Mouse (Mus musculus) spleen, adult 10 weeks (tissue): ENCODE data around the gene Prrx1. TPM values are rescaled to one million over a fixed set of nuclear protein-coding genes. Genes with fewer than 3 reads are reported as not detected.

ENCODE experiments used
- polyA plus RNA-seq: library from polyadenylated mRNA; stranded (reverse); fragments of 350-450 nt; fragmentation: Illumina TruSeq; extraction: RNeasy Lipid Tissue Mini Kit (QIAGEN cat#74804); gene quantifications from one replicate; pipeline ENCODE4 v1.2.3, GENCODE M21; 2015; ENCODE audit warnings: low replicate concordance; ENCODE audit not compliant: insufficient read depth

Gene Prrx1
- polyA plus RNA-seq, result 11.4 TPM

DNA sequence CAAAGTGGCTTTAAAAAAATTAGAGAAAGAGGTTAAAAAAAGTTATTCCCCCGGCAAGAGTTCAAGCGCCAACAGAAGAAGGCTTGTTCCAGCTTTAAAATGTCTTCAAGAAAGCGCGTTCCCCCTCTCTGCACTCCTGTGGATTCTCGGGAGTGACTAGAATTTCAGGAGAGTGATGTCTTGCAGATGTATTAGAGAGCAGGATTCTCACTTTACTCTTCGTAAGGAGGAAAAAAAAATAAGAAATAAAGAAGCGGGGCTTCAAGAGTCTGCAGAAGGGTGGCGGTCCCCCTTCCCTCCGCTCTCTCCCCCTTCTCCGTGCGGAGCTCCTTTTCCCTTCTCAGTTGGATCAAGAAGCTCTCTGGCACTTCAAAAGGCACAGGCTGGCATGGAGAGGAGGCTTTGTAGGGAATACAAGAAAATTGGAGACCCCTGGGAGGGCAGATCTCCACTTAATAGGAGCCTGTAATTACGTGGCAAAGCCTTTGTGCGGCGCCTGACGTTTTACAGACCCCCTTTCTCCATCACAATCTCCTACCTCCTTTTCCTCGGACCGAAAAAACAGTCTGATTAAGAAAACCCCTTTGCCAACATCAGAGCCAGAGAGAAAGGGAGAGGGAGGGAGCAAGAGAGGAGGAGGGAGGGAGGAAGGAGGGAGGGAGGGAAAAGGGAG, at the start of gene Prrx1:
Prrx1 (minus strand) TSS at position 610 of the 673 bp plus-strand sequence.

Other genes with a start within 250 kb of the Prrx1 start
- gene Mroh9, start 228.0 kb downstream of the Prrx1 start, polyA plus RNA-seq, result not detected
- 11.6 TPM for gene Gorab, start 90.0 kb upstream of the Prrx1 start, polyA plus RNA-seq